Mouse (Mus musculus) cerebellum, adult 2 months (tissue): Measurements from ENCODE around the gene Dtl. TPM values are rescaled to one million over a fixed set of nuclear protein-coding genes. Genes with fewer than 3 reads are reported as not detected.

Source experiments
- DNase-seq, 2 experiments: peaks; one replicate each; pipeline ENCODE4 v3.0.0; 2021
- H3K27ac ChIP-seq: fragments of 200-500 bp; 2 replicates; pipeline ENCODE4 v1.5.1; 2012; ENCODE audit warnings: low read length, control low read depth, inconsistent platforms; ENCODE audit not compliant: insufficient read depth
- H3K27me3 ChIP-seq: fragments of 200-500 bp; 2 replicates; pipeline ENCODE4 v1.6.1; 2012; ENCODE audit warnings: inconsistent platforms, mild to moderate bottlenecking, low read length, moderate library complexity; ENCODE audit not compliant: control insufficient read depth, insufficient read depth
- H3K4me1 ChIP-seq: fragments of 200-500 bp; 2 replicates; pipeline ENCODE4 v1.6.1; 2011; ENCODE audit warnings: low read length; ENCODE audit not compliant: control insufficient read depth, insufficient read depth
- H3K4me3 ChIP-seq: fragments of 200-500 bp; replicated peaks from 2 replicates; pipeline ENCODE3; 2011; ENCODE audit warnings: mild to moderate bottlenecking, low read depth, low read length, control low read depth; ENCODE audit not compliant: insufficient read depth
- CTCF ChIP-seq: fragments of 200-500 bp; IDR thresholded peaks from 2 replicates; pipeline ENCODE4 v1.5.1; 2011; ENCODE audit warnings: low read depth, mild to moderate bottlenecking, control low read depth, low read length, moderate library complexity, borderline replicate concordance; ENCODE audit not compliant: insufficient read depth
- POLR2A ChIP-seq: fragments of 200-500 bp; IDR thresholded peaks from 2 replicates; pipeline ENCODE4 v1.6.1; 2011; ENCODE audit warnings: low read length, control low read depth, borderline replicate concordance; ENCODE audit not compliant: insufficient read depth
- WGBS: fragments of 180-500 bp; shearing (Covaris S2); methylation state at CpG from one replicate; pipeline ENCODE4 v1.1.7; 2018; 5-methylcytosine and 5-hydroxymethylcytosine counted together
- polyA plus RNA-seq: library from polyadenylated mRNA; depleted of rRNA; stranded (reverse); fragments of >200 nt; gene quantifications from 2 replicates; pipeline ENCODE4 v1.2.3, GENCODE M21; 2012; rRNA removed

Dtl gene
- polyA plus RNA-seq, 1 experiment, result 0.16 TPM

GRCm38 (mm10) chr1:191499666-191500065 lies 75.7 kb downstream of the Dtl start:
- TF ChIP-seq POLR2A, result no peak
- TF ChIP-seq CTCF, result no peak
- no peak overlapping the region for H3K27ac ChIP-seq
- no peak overlapping the region for H3K4me3 ChIP-seq
- no peaks in the 10 kb centered on the region for H3K27me3 ChIP-seq
- 95% methylated on average over 6 of the region's 6 CpGs for WGBS
- no peak for DNase-seq
- H3K4me1 ChIP-seq, result peaks cover 8% of the 10 kb centered on the region

- Histone ChIP-seq H3K4me1 (peaks cover 19% of the 10 kb centered on the region), H3K27ac (no peak overlapping the region), H3K4me3 (no peak overlapping the region), H3K27me3 (no peaks in the 10 kb centered on the region)
- no peak for DNase-seq
- TF ChIP-seq CTCF, result no peak
- TF ChIP-seq POLR2A, result no peak
- WGBS, result 79% methylated on average over 14 of the region's 14 CpGs
Observed at GRCm38 (mm10) chr1:191498271-191498955, 76.9 kb downstream of the Dtl start.

- TF ChIP-seq CTCF (no peak), POLR2A (no peak)
- no peak overlapping the region for H3K4me3 ChIP-seq
- H3K4me1 ChIP-seq, result peaks cover 19% of the 10 kb centered on the region
- DNase-seq, result no peak
- WGBS, result 93% methylated on average over 1 of the region's 1 CpGs
- no peaks in the 10 kb centered on the region for H3K27me3 ChIP-seq
- no peak overlapping the region for H3K27ac ChIP-seq
Observed at GRCm38 (mm10) chr1:191496676-191497075, 78.7 kb downstream of the Dtl start.

GRCm38 (mm10) chr1:191495051-191495467 lies 80.3 kb downstream of the Dtl start:
- no peak for TF ChIP-seq CTCF
- Histone ChIP-seq H3K4me1 (peaks cover 19% of the 10 kb centered on the region), H3K27me3 (no peaks in the 10 kb centered on the region), H3K4me3 (no peak overlapping the region), H3K27ac (no peak overlapping the region; the same call in 1 of the 2 replicates)
- 25% methylated on average over 10 of the region's 10 CpGs for WGBS
- peak; percentile 41 to 48 for DNase-seq

GRCm38 (mm10) chr1:191494303-191494655 lies 81.1 kb downstream of the Dtl start:
- Histone ChIP-seq H3K27me3 (no peaks in the 10 kb centered on the region), H3K4me1 (peaks cover 19% of the 10 kb centered on the region), H3K27ac (0 out of 2 replicates have a peak overlapping the region, but pooled peaks have one; percentile 1), H3K4me3 (no peak overlapping the region)
- WGBS, result 14% methylated on average over 2 of the region's 2 CpGs
- DNase-seq, result peak; percentile 50 to 66
- TF ChIP-seq CTCF (no peak), POLR2A (no peak)

GRCm38 (mm10) chr1:191493476-191494302 lies 81.7 kb downstream of the Dtl start:
- Histone ChIP-seq H3K4me1 (peaks cover 19% of the 10 kb centered on the region), H3K27me3 (no peaks in the 10 kb centered on the region), H3K4me3 (no peak overlapping the region), H3K27ac (0 out of 2 replicates have a peak overlapping the region, but pooled peaks have one; percentile 1)
- no peak for TF ChIP-seq POLR2A
- no peak for TF ChIP-seq CTCF
- DNase-seq, result peak; percentile 54 to 69
- 65% methylated on average over 13 of the region's 13 CpGs for WGBS

- DNase-seq, result no peak
- Histone ChIP-seq H3K4me1 (peaks cover 22% of the 10 kb centered on the region), H3K4me3 (no peak overlapping the region), H3K27me3 (no peaks in the 10 kb centered on the region), H3K27ac (no peak overlapping the region)
- no peak for TF ChIP-seq CTCF
- TF ChIP-seq POLR2A, result no peak
- WGBS, result 71% methylated on average over 7 of the region's 7 CpGs
Observed at GRCm38 (mm10) chr1:191490446-191490845, 84.9 kb downstream of the Dtl start.

Other genes starting within 250 kb of the Dtl start
- gene Tmem206, start 249.6 kb downstream of the Dtl start, polyA plus RNA-seq, result 11.5 and 13.4 TPM in 2 replicates
- gene Ppp2r5a, start 172.3 kb downstream of the Dtl start, polyA plus RNA-seq, result 41.1 and 44.7 TPM in 2 replicates
- gene Ints7, start 92 bp upstream of the Dtl start, polyA plus RNA-seq, result 34.5 and 38.5 TPM in 2 replicates
- 73.3 and 77.5 TPM in 2 replicates for gene Lpgat1, start 142.3 kb upstream of the Dtl start, polyA plus RNA-seq
- gene Nek2, start 245.9 kb upstream of the Dtl start, polyA plus RNA-seq, result 4.5 and 5.0 TPM in 2 replicates